Mouse (Mus musculus) forebrain, embryonic 11.5 days (tissue): ENCODE results near the gene Tdrd1. TPM values are rescaled to one million over a fixed set of nuclear protein-coding genes. Genes with fewer than 3 reads are reported as not detected.
"Not testable (repeated sequence)": the region's sequence is repeated elsewhere in the genome, so short reads cannot be mapped to it uniquely, and the experiment has no call there.

ENCODE experiments used
- ATAC-seq: fragments of 200-750 bp; cut with Nextera tagmentation; replicated peaks from 2 replicates; pipeline ENCODE4 v1.8.0; 2017; ENCODE audit warnings: moderate TSS enrichment; ENCODE audit not compliant: low FRiP score
- DNase-seq: peaks from one replicate; pipeline ENCODE4 v3.0.0-alpha.2; 2017; ENCODE audit warnings: low spot score
- H3K27ac ChIP-seq: fragments of 300-500 bp; sonication (generic); 2 replicates; pipeline ENCODE4 v1.5.1; 2014; ENCODE audit warnings: low read depth, low read length
- H3K27me3 ChIP-seq: fragments of 300-500 bp; sonication (generic); 2 replicates; pipeline ENCODE4 v1.6.1; 2014; ENCODE audit warnings: mild to moderate bottlenecking, low read length, mixed read lengths; ENCODE audit not compliant: control insufficient read depth, insufficient read depth
- H3K36me3 ChIP-seq: fragments of 300-500 bp; sonication (generic); 2 replicates; pipeline ENCODE4 v1.6.1; 2014; ENCODE audit warnings: mild to moderate bottlenecking, low read length, moderate library complexity, mixed read lengths; ENCODE audit not compliant: control insufficient read depth, insufficient read depth
- H3K4me1 ChIP-seq: fragments of 300-500 bp; sonication (generic); replicated peaks from 2 replicates; pipeline ENCODE4 v1.6.1; 2014; ENCODE audit warnings: low read length, mixed read lengths; ENCODE audit not compliant: control insufficient read depth, insufficient read depth
- H3K4me2 ChIP-seq: fragments of 300-500 bp; sonication (generic); 2 replicates; pipeline ENCODE4 v1.6.1; 2014; ENCODE audit warnings: low read depth, mild to moderate bottlenecking, low read length, moderate library complexity, mixed read lengths; ENCODE audit not compliant: severe bottlenecking
- H3K4me3 ChIP-seq: fragments of 300-500 bp; sonication (generic); 2 replicates; pipeline ENCODE4 v1.5.1; 2014; ENCODE audit warnings: low read depth, low read length
- H3K9ac ChIP-seq: fragments of 300-500 bp; sonication (generic); 2 replicates; pipeline ENCODE4 v1.6.1; 2014; ENCODE audit warnings: low read length
- H3K9me3 ChIP-seq: fragments of 300-500 bp; sonication (generic); 2 replicates; pipeline ENCODE4 v1.6.1; 2016; ENCODE audit warnings: low read length, mixed read lengths; ENCODE audit not compliant: control insufficient read depth
- WGBS: fragments of 180-500 bp; shearing (Covaris S2); extraction: QIAGEN DNeasy Blood & Tissue Kit; methylation state at CpG from one replicate; pipeline ENCODE4 v1.1.7; 2014; 5-methylcytosine and 5-hydroxymethylcytosine counted together
- polyA plus RNA-seq: library from polyadenylated mRNA; unstranded; fragments of >200 nt; fragmentation: Nextera tagmentation; extraction: Ambion mirVana; gene quantifications from 2 replicates; pipeline ENCODE4 v1.2.1, GENCODE M21; 2014

Tdrd1 gene
- polyA plus RNA-seq: 0.43 and 0.45 TPM in 2 replicates

- no peaks in the 10 kb centered on the region for H3K27me3 ChIP-seq
- no peak within 1 kb of the TSS for H3K4me3 ChIP-seq
- 68% methylated on average over 44 of the region's 44 CpGs for WGBS
- H3K9ac ChIP-seq: no peak within 1 kb of the TSS
- 0 out of 2 replicates have a peak within 1 kb of the TSS, but pooled peaks have one; percentile 24 for H3K4me2 ChIP-seq
- no peak for ATAC-seq
- H3K27ac ChIP-seq: no peak within 1 kb of the TSS
- H3K36me3 ChIP-seq: no peaks in the 10 kb centered on the region
- H3K9me3 ChIP-seq: no peaks in the 10 kb centered on the region
- DNase-seq: no peak
- H3K4me1 ChIP-seq: no peaks in the 10 kb centered on the region
Observed at GRCm38 (mm10) chr19:56826047-56826631, at the start of gene Tdrd1. TSS of gene Tdrd1 (plus strand) at chr19:56826209.

DNA sequence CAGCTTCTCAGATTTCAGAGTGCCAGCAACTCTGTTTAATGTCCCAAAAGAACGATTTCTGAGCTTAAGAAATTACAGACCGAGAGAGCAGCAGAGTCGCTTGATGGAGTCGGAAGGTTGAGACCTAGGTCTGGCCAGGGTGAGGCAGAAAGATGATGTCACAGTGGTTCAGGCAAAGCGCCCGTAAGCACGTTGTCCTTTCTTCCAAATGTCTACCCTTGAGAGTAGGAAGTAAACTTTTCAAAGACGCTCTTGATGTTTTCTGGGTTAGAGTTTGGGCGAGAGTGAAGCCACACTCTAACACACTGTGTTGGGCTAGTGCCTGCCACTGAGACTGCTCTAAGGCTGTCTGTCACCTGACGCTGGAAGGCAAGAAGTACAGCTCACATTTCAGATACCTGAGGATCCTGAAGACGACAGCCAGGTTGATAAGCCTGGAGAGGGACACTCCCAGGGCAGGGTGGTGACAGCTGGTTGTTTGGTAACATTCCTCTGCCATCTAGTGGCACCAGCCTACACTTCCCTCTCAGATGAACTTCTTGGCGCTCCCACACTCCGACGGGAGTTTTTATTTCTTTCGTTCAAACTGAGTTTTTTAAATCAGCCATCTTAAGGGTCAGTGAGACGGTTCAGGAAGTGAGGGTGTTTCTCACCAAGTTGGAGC is 49.2 kb upstream of the Tdrd1 start:
- Histone ChIP-seq H3K4me3 (no peak overlapping the region), H3K27me3 (peaks cover 18% of the 10 kb centered on the region), H3K4me1 (peaks cover 21% of the 10 kb centered on the region; the same call in 1 of the 2 replicates), H3K9ac (no peak overlapping the region), H3K9me3 (no peaks in the 10 kb centered on the region), H3K36me3 (no peaks in the 10 kb centered on the region), H3K27ac (no peak overlapping the region), H3K4me2 (no peak overlapping the region)
- DNase-seq (peak; percentile 69), ATAC-seq (peak; percentile 24; the same call in 1 of the 2 replicates)
- 53% methylated on average over 16 of the region's 16 CpGs for WGBS

DNA sequence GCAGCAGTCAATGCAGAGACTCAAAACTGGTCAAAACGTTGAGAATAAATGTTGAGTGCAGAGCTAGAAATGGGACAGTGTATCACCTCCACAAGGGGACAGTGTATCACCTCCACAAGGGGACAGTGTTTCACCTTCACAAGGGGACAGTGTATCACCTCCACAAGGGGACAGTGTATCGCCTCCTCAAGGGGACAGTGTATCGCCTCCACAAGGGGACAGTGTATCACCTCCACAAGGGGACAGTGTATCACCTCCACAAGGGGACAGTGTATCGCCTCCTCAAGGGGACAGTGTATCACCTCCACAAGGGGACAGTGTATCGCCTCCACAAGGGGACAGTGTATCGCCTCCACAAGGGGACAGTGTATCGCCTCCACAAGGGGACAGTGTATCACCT is 47.5 kb upstream of the Tdrd1 start:
- H3K4me2 ChIP-seq, DNase-seq, H3K4me3 ChIP-seq, H3K9ac ChIP-seq, ATAC-seq, H3K27ac ChIP-seq, H3K9me3 ChIP-seq, H3K36me3 ChIP-seq: not testable (repeated sequence)
- 93% methylated on average over 7 of the region's 7 CpGs for WGBS
- H3K27me3 ChIP-seq: peaks cover 18% of the 10 kb centered on the region
- H3K4me1 ChIP-seq: peaks cover 16% of the 10 kb centered on the region; the same call in 1 of the 2 replicates

DNA sequence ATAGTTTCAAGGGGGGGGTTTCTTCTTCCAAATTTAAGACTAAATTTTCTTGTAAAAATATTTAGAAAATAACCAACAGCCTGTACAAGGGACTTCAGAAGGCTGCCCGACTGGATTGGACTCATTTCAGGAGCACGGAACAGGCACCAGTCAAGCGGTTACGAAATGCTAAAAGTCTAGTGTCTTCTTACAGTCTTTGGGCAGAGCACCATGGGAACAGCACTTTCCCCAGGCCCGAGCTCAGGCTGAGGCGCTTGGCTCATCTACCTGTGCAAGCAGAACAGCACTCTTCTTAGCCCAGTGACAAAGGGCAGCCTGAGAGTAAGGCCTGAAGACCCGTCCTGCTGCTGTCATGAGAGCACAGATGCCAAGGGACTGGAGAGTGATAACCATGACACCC is 38.1 kb upstream of the Tdrd1 start:
- Histone ChIP-seq H3K4me1 (no peaks in the 10 kb centered on the region), H3K4me2 (no peak overlapping the region), H3K9me3 (no peaks in the 10 kb centered on the region), H3K36me3 (no peaks in the 10 kb centered on the region; the same call in 1 of the 2 replicates), H3K9ac (no peak overlapping the region), H3K4me3 (no peak overlapping the region), H3K27me3 (no peaks in the 10 kb centered on the region), H3K27ac (no peak overlapping the region)
- 92% methylated on average over 7 of the region's 7 CpGs for WGBS
- DNase-seq (no peak), ATAC-seq (no peak)

GRCm38 (mm10) chr19:56788952-56789351 is 37.1 kb upstream of the Tdrd1 start:
- Histone ChIP-seq H3K4me2 (no peak overlapping the region), H3K27ac (no peak overlapping the region), H3K9ac (no peak overlapping the region), H3K36me3 (no peaks in the 10 kb centered on the region; the same call in 1 of the 2 replicates), H3K27me3 (no peaks in the 10 kb centered on the region), H3K9me3 (no peaks in the 10 kb centered on the region), H3K4me1 (no peaks in the 10 kb centered on the region), H3K4me3 (no peak overlapping the region)
- no peak for DNase-seq
- ATAC-seq: no peak
- WGBS: 92% methylated on average over 5 of the region's 5 CpGs

DNA sequence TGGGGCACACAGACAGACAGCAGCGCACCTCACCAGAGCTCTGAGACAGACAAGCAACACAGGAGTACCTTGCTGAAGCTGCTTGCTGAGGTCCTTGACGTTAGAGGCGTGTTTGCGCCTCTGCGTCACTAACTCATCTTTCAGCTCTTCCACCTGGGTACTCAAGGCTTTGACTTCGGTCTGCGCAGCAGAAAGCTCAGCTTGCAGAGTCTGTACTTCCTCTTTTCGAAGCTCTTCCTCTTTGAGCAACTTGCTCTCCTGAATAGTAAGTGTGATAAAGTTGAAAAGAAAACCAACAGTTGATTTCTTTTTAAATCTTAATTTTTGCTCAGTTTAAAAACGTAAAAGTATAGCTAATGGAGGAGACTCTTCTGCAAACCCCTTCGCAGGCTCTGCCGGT is 28.6 kb upstream of the Tdrd1 start:
- no peak for ATAC-seq
- H3K9ac ChIP-seq: no peak overlapping the region
- H3K9me3 ChIP-seq: no peaks in the 10 kb centered on the region
- no peak overlapping the region for H3K4me2 ChIP-seq
- DNase-seq: peak; percentile 26
- no peaks in the 10 kb centered on the region for H3K27me3 ChIP-seq
- H3K27ac ChIP-seq: no peak overlapping the region
- no peak overlapping the region for H3K4me3 ChIP-seq
- no peaks in the 10 kb centered on the region; the same call in 1 of the 2 replicates for H3K36me3 ChIP-seq
- no peaks in the 10 kb centered on the region for H3K4me1 ChIP-seq
- 97% methylated on average over 11 of the region's 11 CpGs for WGBS

DNA sequence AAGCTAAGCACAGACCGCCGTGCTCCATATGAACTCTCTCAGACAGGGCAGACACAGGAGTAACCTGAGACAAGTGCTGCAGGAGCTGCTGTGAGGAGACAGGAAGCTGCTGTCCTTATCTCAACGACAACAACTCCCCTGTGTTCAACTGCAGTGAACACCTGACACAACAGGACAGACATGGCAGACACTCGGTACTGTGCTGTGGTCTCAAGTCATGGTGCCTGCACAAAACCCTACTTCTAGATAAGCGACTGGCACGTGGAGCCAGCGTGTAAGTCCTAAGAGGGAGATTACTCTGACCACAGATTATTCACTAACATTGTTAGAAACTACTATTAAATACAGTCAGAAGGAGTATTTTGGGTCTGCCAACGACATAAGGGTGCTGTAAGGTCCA is 25.8 kb upstream of the Tdrd1 start:
- H3K9ac ChIP-seq: no peak overlapping the region
- H3K4me3 ChIP-seq: no peak overlapping the region
- no peaks in the 10 kb centered on the region; the same call in 1 of the 2 replicates for H3K36me3 ChIP-seq
- H3K9me3 ChIP-seq: no peaks in the 10 kb centered on the region
- no peaks in the 10 kb centered on the region for H3K4me1 ChIP-seq
- no peak overlapping the region for H3K27ac ChIP-seq
- WGBS: 86% methylated on average over 8 of the region's 8 CpGs
- peak; percentile 31 for DNase-seq
- no peaks in the 10 kb centered on the region for H3K27me3 ChIP-seq
- no peak for ATAC-seq
- H3K4me2 ChIP-seq: no peak overlapping the region

DNA sequence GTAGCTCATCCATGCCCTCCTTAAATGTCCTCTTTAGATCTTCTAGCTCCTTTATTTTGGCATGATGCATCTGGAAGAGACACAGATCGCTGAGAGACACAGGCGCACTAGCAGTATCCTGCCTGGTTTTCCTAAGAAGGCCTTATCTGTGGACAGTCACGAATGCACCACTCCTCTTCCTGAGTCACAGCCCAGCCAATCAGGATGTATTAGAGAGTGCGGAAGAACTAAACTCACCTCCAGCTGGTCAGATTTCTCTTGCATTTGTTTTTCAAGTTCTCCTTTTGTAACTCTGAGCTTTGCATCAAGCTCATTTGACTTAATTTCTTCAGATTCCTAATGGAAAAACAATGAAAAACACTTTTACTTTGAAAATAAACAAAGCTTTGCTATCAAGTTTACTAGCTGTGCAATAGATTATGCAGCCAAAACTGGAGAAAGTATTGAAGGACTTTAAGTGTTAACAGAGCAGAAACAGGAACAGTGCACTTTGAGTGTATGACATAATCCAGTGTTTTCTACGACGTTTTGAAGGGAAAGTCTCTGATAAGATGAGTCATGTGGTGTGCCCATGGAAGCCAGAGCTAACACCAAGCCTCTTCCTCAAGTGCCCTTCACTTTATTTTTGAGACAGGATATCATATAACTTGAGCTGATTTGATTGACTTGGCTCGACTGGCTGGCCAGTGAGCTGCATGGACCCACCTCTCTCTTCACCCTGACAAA is 24.9 kb upstream of the Tdrd1 start:
- no peak overlapping the region for H3K27ac ChIP-seq
- H3K27me3 ChIP-seq: no peaks in the 10 kb centered on the region
- H3K9ac ChIP-seq: no peak overlapping the region
- H3K4me2 ChIP-seq: no peak overlapping the region
- no peaks in the 10 kb centered on the region for H3K9me3 ChIP-seq
- H3K4me1 ChIP-seq: no peaks in the 10 kb centered on the region
- H3K4me3 ChIP-seq: no peak overlapping the region
- H3K36me3 ChIP-seq: no peaks in the 10 kb centered on the region; the same call in 1 of the 2 replicates
- ATAC-seq (no peak), DNase-seq (no peak)
- WGBS: 87% methylated on average over 7 of the region's 7 CpGs
